Mouse (Mus musculus) forebrain, embryonic 16.5 days (tissue): ENCODE measurements around the gene Ssh2. TPM values are rescaled to one million over a fixed set of nuclear protein-coding genes. Genes with fewer than 3 reads are reported as not detected.

Experiments
- ATAC-seq: fragments of 200-750 bp; cut with Nextera tagmentation; 2 replicates; pipeline ENCODE4 v1.8.0; 2017; ENCODE audit warnings: mild to moderate bottlenecking, moderate library complexity
- H3K27ac ChIP-seq: fragments of 300-500 bp; sonication (generic); 2 replicates; pipeline ENCODE4 v1.5.1; 2014; ENCODE audit warnings: low read length, control low read depth
- H3K27me3 ChIP-seq: fragments of 300-500 bp; sonication (generic); replicated peaks from 2 replicates; pipeline ENCODE4 v1.6.1; 2014; ENCODE audit warnings: low read length; ENCODE audit not compliant: control insufficient read depth, insufficient read depth
- H3K36me3 ChIP-seq: fragments of 300-500 bp; sonication (generic); 2 replicates; pipeline ENCODE4 v1.6.1; 2014; ENCODE audit not compliant: control insufficient read depth, insufficient read depth
- H3K4me1 ChIP-seq: fragments of 300-500 bp; sonication (generic); replicated peaks from 2 replicates; pipeline ENCODE4 v1.6.1; 2014; ENCODE audit warnings: low read length; ENCODE audit not compliant: control insufficient read depth, insufficient read depth
- H3K4me2 ChIP-seq: fragments of 300-500 bp; sonication (generic); 2 replicates; pipeline ENCODE4 v1.6.1; 2014; ENCODE audit warnings: mild to moderate bottlenecking, low read length, control low read depth
- H3K4me3 ChIP-seq: fragments of 300-500 bp; sonication (generic); replicated peaks from 2 replicates; pipeline ENCODE4 v1.5.1; 2014; ENCODE audit warnings: mild to moderate bottlenecking, low read length, control low read depth
- H3K9ac ChIP-seq: fragments of 300-500 bp; sonication (generic); replicated peaks from 2 replicates; pipeline ENCODE4 v1.6.1; 2014; ENCODE audit warnings: low read depth, low read length, control low read depth
- H3K9me3 ChIP-seq: fragments of 300-500 bp; sonication (generic); 2 replicates; pipeline ENCODE4 v1.6.1; 2016; ENCODE audit warnings: low read length; ENCODE audit not compliant: control insufficient read depth
- WGBS: fragments of 180-500 bp; shearing (Covaris S2); extraction: QIAGEN DNeasy Blood & Tissue Kit; methylation state at CpG from one replicate; pipeline ENCODE4 v1.1.7; 2014; 5-methylcytosine and 5-hydroxymethylcytosine counted together
- polyA plus RNA-seq: library from polyadenylated mRNA; unstranded; fragments of >200 nt; fragmentation: Nextera tagmentation; extraction: Ambion mirVana; gene quantifications from 2 replicates; pipeline ENCODE4 v1.2.1, GENCODE M21; 2015

Gene Ssh2
- polyA plus RNA-seq, 1 experiment from 2014 or later, result 22.1 TPM

- WGBS, result 5% methylated on average over 1 of the region's 1 CpGs
- Histone ChIP-seq H3K9ac (no peak overlapping the region), H3K4me1 (no peaks in the 10 kb centered on the region), H3K27ac (no peak overlapping the region), H3K36me3 (no peaks in the 10 kb centered on the region), H3K4me2 (no peak overlapping the region), H3K4me3 (no peak overlapping the region), H3K27me3 (no peaks in the 10 kb centered on the region), H3K9me3 (no peaks in the 10 kb centered on the region)
- ATAC-seq, result no peak
These were observed 92.4 kb downstream of the Ssh2 start for GRCm38 (mm10) chr11:77308533-77308932.

GRCm38 (mm10) chr11:77317721-77318477 lies 101.8 kb downstream of the Ssh2 start:
- no peaks in the 10 kb centered on the region for H3K36me3 ChIP-seq
- no peak overlapping the region for H3K4me3 ChIP-seq
- no peaks in the 10 kb centered on the region; the same call in 1 of the 2 replicates for H3K4me1 ChIP-seq
- H3K9me3 ChIP-seq, result no peaks in the 10 kb centered on the region
- no peak overlapping the region for H3K27ac ChIP-seq
- no peak for ATAC-seq
- H3K27me3 ChIP-seq, result no peaks in the 10 kb centered on the region
- H3K4me2 ChIP-seq, result no peak overlapping the region
- WGBS, result 61% methylated on average over 3 of the region's 3 CpGs
- no peak overlapping the region for H3K9ac ChIP-seq

- H3K9me3 ChIP-seq, result no peaks in the 10 kb centered on the region
- no peak overlapping the region for H3K4me2 ChIP-seq
- H3K9ac ChIP-seq, result no peak overlapping the region
- no peak overlapping the region for H3K27ac ChIP-seq
- H3K4me1 ChIP-seq, result no peaks in the 10 kb centered on the region; the same call in 1 of the 2 replicates
- ATAC-seq, result no peak
- H3K36me3 ChIP-seq, result no peaks in the 10 kb centered on the region
- no peak overlapping the region for H3K4me3 ChIP-seq
- H3K27me3 ChIP-seq, result no peaks in the 10 kb centered on the region
These were observed 102.5 kb downstream of the Ssh2 start for GRCm38 (mm10) chr11:77318478-77319118.

- H3K9ac ChIP-seq, result no peak overlapping the region
- H3K4me3 ChIP-seq, result no peak overlapping the region
- no peaks in the 10 kb centered on the region for H3K4me1 ChIP-seq
- H3K36me3 ChIP-seq, result no peaks in the 10 kb centered on the region
- no peaks in the 10 kb centered on the region for H3K27me3 ChIP-seq
- no peaks in the 10 kb centered on the region for H3K9me3 ChIP-seq
- 79% methylated on average over 1 of the region's 1 CpGs for WGBS
- H3K27ac ChIP-seq, result no peak overlapping the region
- no peak for ATAC-seq
- H3K4me2 ChIP-seq, result no peak overlapping the region
These were observed 105.1 kb downstream of the Ssh2 start for GRCm38 (mm10) chr11:77321214-77321613.

GRCm38 (mm10) chr11:77330529-77330928 lies 114.4 kb downstream of the Ssh2 start:
- Histone ChIP-seq H3K27me3 (no peaks in the 10 kb centered on the region), H3K9ac (no peak overlapping the region), H3K9me3 (no peaks in the 10 kb centered on the region), H3K27ac (no peak overlapping the region), H3K36me3 (no peaks in the 10 kb centered on the region; the same call in 1 of the 2 replicates), H3K4me2 (no peak overlapping the region), H3K4me3 (no peak overlapping the region), H3K4me1 (no peaks in the 10 kb centered on the region)
- 88% methylated on average over 2 of the region's 2 CpGs for WGBS
- no peak for ATAC-seq

- no peak for ATAC-seq
- peaks cover 12% of the 10 kb centered on the region for H3K4me1 ChIP-seq
- H3K9me3 ChIP-seq, result no peaks in the 10 kb centered on the region
- H3K9ac ChIP-seq, result no peak overlapping the region
- H3K4me3 ChIP-seq, result no peak overlapping the region
- H3K36me3 ChIP-seq, result no peaks in the 10 kb centered on the region
- no peak overlapping the region for H3K27ac ChIP-seq
- H3K4me2 ChIP-seq, result no peak overlapping the region
- no peaks in the 10 kb centered on the region for H3K27me3 ChIP-seq
- 76% methylated on average over 4 of the region's 4 CpGs for WGBS
These were observed 131.2 kb downstream of the Ssh2 start for GRCm38 (mm10) chr11:77347273-77347672.

- Histone ChIP-seq H3K9me3 (no peaks in the 10 kb centered on the region), H3K27ac (no peak overlapping the region), H3K4me3 (peak overlapping the region; percentile 58), H3K27me3 (no peaks in the 10 kb centered on the region), H3K4me1 (peaks cover 12% of the 10 kb centered on the region), H3K4me2 (peak overlapping the region; percentile 79), H3K9ac (peak overlapping the region; percentile 63), H3K36me3 (no peaks in the 10 kb centered on the region)
- peak; percentile 98 for ATAC-seq
- under 1% methylated on average over 54 of the region's 54 CpGs for whole genome bisulfite sequencing
These were observed 132.2 kb downstream of the Ssh2 start for GRCm38 (mm10) chr11:77348142-77348741.

- H3K27ac ChIP-seq, result no peak overlapping the region
- H3K9ac ChIP-seq, result no peak overlapping the region
- peaks cover 12% of the 10 kb centered on the region for H3K4me1 ChIP-seq
- H3K36me3 ChIP-seq, result no peaks in the 10 kb centered on the region
- H3K4me2 ChIP-seq, result peak overlapping the region; percentile 79
- no peaks in the 10 kb centered on the region for H3K9me3 ChIP-seq
- WGBS, result 41% methylated on average over 6 of the region's 6 CpGs
- no peaks in the 10 kb centered on the region for H3K27me3 ChIP-seq
- H3K4me3 ChIP-seq, result no peak overlapping the region
- no peak for ATAC-seq
These were observed 132.9 kb downstream of the Ssh2 start for GRCm38 (mm10) chr11:77348985-77349384.

- no peak overlapping the region for H3K27ac ChIP-seq
- H3K4me1 ChIP-seq, result peaks cover 10% of the 10 kb centered on the region
- WGBS, result 80% methylated on average over 2 of the region's 2 CpGs
- H3K9me3 ChIP-seq, result no peaks in the 10 kb centered on the region
- no peak for ATAC-seq
- no peak overlapping the region for H3K4me2 ChIP-seq
- no peak overlapping the region for H3K9ac ChIP-seq
- no peaks in the 10 kb centered on the region for H3K27me3 ChIP-seq
- H3K4me3 ChIP-seq, result no peak overlapping the region
- H3K36me3 ChIP-seq, result no peaks in the 10 kb centered on the region
These were observed 133.6 kb downstream of the Ssh2 start for GRCm38 (mm10) chr11:77349698-77350097.
